Mouse (Mus musculus) CH12.LX (cell line): Measurements from ENCODE around the gene Kdm4d. TPM values are rescaled to one million over a fixed set of nuclear protein-coding genes. Genes with fewer than 3 reads are reported as not detected.

ENCODE experiments used
- CHD2 ChIP-seq: IDR thresholded peaks from 2 replicates; pipeline ENCODE4 v1.6.1; 2011; ENCODE audit warnings: low read length, improper control_type of control experiment
- MXI1 ChIP-seq: IDR thresholded peaks from 2 replicates; pipeline ENCODE4 v1.6.1; 2011; ENCODE audit warnings: mild to moderate bottlenecking, low read depth, low read length, improper control_type of control experiment
- PAX5 ChIP-seq: IDR thresholded peaks from 2 replicates; pipeline ENCODE4 v1.6.1; 2012; ENCODE audit warnings: low read length, inconsistent platforms, mixed read lengths
- polyA plus RNA-seq: library from polyadenylated mRNA; unstranded; fragments of >175 nt; gene quantifications from 2 replicates; pipeline ENCODE4 v1.2.1, GENCODE M21; 2012; ENCODE audit warnings: low read depth; ENCODE audit not compliant: insufficient read length
- total RNA-seq, 2 experiments: library from RNA; depleted of rRNA; stranded (reverse); fragments of 300-350 nt in 1 of 2; fragments of >200 nt in 1 of 2; gene quantifications; 2 replicates each; pipeline ENCODE4 v1.2.3; 2012 to 2014

Gene Kdm4d
- total and polyA plus RNA-seq, 3 experiments, result 0.21 to 0.37 (median 0.28) TPM

GRCm38 (mm10) chr9:14433252-14433939 lies 66.9 kb downstream of the Kdm4d start (continued):
- TF ChIP-seq MXI1 (no peak), PAX5 (no peak), CHD2 (no peak)

Other genes with a start within 250 kb of the Kdm4d start
- gene Sesn3, start 225.4 kb downstream of the Kdm4d start, total RNA-seq (2012; rRNA removed), result 3.8 and 4.6 TPM in 2 replicates
- gene Sesn3, start 225.4 kb downstream of the Kdm4d start, total RNA-seq (2014; rRNA removed), result 3.9 TPM in 2 replicates
- 14.3 and 16.1 TPM in 2 replicates for gene Sesn3, start 225.4 kb downstream of the Kdm4d start, polyA plus RNA-seq
- gene Endod1, start 119.0 kb downstream of the Kdm4d start, total RNA-seq (2012; rRNA removed), result 1.6 and 1.7 TPM in 2 replicates
- 3.0 TPM in 2 replicates for gene Endod1, start 119.0 kb downstream of the Kdm4d start, total RNA-seq (2014; rRNA removed)
- gene Endod1, start 119.0 kb downstream of the Kdm4d start, polyA plus RNA-seq, result 4.1 and 4.6 TPM in 2 replicates
- 107 and 125 TPM in 2 replicates for gene Cwc15, start 135 bp upstream of the Kdm4d start, total RNA-seq (2012; rRNA removed)
- 190 and 230 TPM in 2 replicates for gene Cwc15, start 135 bp upstream of the Kdm4d start, total RNA-seq (2014; rRNA removed)
- 221 and 276 TPM in 2 replicates for gene Cwc15, start 135 bp upstream of the Kdm4d start, polyA plus RNA-seq
- 0.80 and 0.93 TPM in 2 replicates for gene Amotl1, start 144.6 kb upstream of the Kdm4d start, total RNA-seq (2012; rRNA removed)
- 1.2 and 1.5 TPM in 2 replicates for gene Amotl1, start 144.6 kb upstream of the Kdm4d start, total RNA-seq (2014; rRNA removed)
- 2.7 and 3.3 TPM in 2 replicates for gene Amotl1, start 144.6 kb upstream of the Kdm4d start, polyA plus RNA-seq
- gene Piwil4, start 240.3 kb upstream of the Kdm4d start, total RNA-seq (2012; rRNA removed), result 0.04 TPM in 1 of 2 replicates, not detected in the other
- not detected in 2 replicates for gene Piwil4, start 240.3 kb upstream of the Kdm4d start, total RNA-seq (2014; rRNA removed)
- 0.11 TPM in 1 of 2 replicates, not detected in the other for gene Piwil4, start 240.3 kb upstream of the Kdm4d start, polyA plus RNA-seq